In genomic region chr6:54200031-54200722, GRCm38 (mm10) we compare ENCODE assay signal across 18 mouse cellular contexts.
A peak's percentile ranks its signal among the peaks of the same experiment; 100 is the strongest.
DNase-seq lines count a peak whose midpoint lies in the region; ATAC-seq and TF ChIP-seq lines count a peak whose summit lies in the region.
"Had no signal": no experiment of that assay in that cellular context is flagged by ENCODE, and none has a peak within 500 bp of the region (broad histone marks: within the 10 kb centered on the region; RNA-seq: fewer than 3 reads in every experiment).

No protein-coding gene starts in this region.

- H3K36me3 ChIP-seq in heart, embryonic 13.5 days: no peaks in the 10 kb centered on the region
- H3K36me3 ChIP-seq in heart, embryonic 10.5 days: no peaks in the 10 kb centered on the region
- H3K36me3 ChIP-seq in kidney, postnatal 0 days (ENCODE audit: insufficient read depth, low read length): no peaks in the 10 kb centered on the region
- no peaks in the 10 kb centered on the region for H3K36me3 ChIP-seq in midbrain, embryonic 11.5 days (ENCODE audit: control insufficient read depth, insufficient read depth, low read length)
- no peaks in the 10 kb centered on the region for H3K36me3 ChIP-seq in midbrain, embryonic 15.5 days (replicated peaks)
- H3K36me3 ChIP-seq in lung, postnatal 0 days (ENCODE audit: insufficient read depth, low read length): no peaks in the 10 kb centered on the region
- H3K36me3 ChIP-seq: embryonic facial prominence, embryonic 12.5 days; forebrain, embryonic 15.5 days; hindbrain, embryonic 12.5 days had no signal

- H3K9me3 ChIP-seq in heart, embryonic 13.5 days: no peaks in the 10 kb centered on the region
- H3K9me3 ChIP-seq in heart, embryonic 10.5 days: no peaks in the 10 kb centered on the region
- H3K9me3 ChIP-seq in kidney, postnatal 0 days (replicated peaks; ENCODE audit: low read length): no peaks in the 10 kb centered on the region
- no peaks in the 10 kb centered on the region for H3K9me3 ChIP-seq in midbrain, embryonic 11.5 days (ENCODE audit: control insufficient read depth, low read length)
- no peaks in the 10 kb centered on the region for H3K9me3 ChIP-seq in midbrain, embryonic 15.5 days
- H3K9me3 ChIP-seq in lung, postnatal 0 days (ENCODE audit: low read length): no peaks in the 10 kb centered on the region
- H3K9me3 ChIP-seq: embryonic facial prominence, embryonic 12.5 days; forebrain, embryonic 15.5 days; hindbrain, embryonic 12.5 days had no signal

- H3K4me3 ChIP-seq in heart, embryonic 13.5 days: no peak overlapping the region
- no peak overlapping the region for H3K4me3 ChIP-seq in heart, embryonic 10.5 days
- H3K4me3 ChIP-seq in kidney, postnatal 0 days (replicated peaks; ENCODE audit: low read depth, low read length): no peak overlapping the region
- no peak overlapping the region for H3K4me3 ChIP-seq in midbrain, embryonic 11.5 days (ENCODE audit: low read depth, low read length)
- H3K4me3 ChIP-seq in midbrain, embryonic 15.5 days: no peak overlapping the region
- H3K4me3 ChIP-seq in lung, postnatal 0 days (ENCODE audit: low read depth, low read length): no peak overlapping the region
- H3K4me3 ChIP-seq: embryonic facial prominence, embryonic 12.5 days; forebrain, embryonic 15.5 days; hindbrain, embryonic 12.5 days had no signal

- H3K27ac ChIP-seq in heart, embryonic 13.5 days (replicated peaks): peak overlapping the region; percentile 36; the same call in 1 of the 2 replicates
- no peak overlapping the region for H3K27ac ChIP-seq in heart, embryonic 10.5 days
- H3K27ac ChIP-seq in kidney, postnatal 0 days: no peak overlapping the region
- H3K27ac ChIP-seq in midbrain, embryonic 11.5 days (ENCODE audit: low read depth, low read length): 0 out of 2 replicates have a peak overlapping the region, but pooled peaks have one; percentile 2
- H3K27ac ChIP-seq in midbrain, embryonic 15.5 days: no peak overlapping the region
- H3K27ac ChIP-seq in lung, postnatal 0 days (ENCODE audit: low read length): no peak overlapping the region
- H3K27ac ChIP-seq: embryonic facial prominence, embryonic 12.5 days; forebrain, embryonic 15.5 days; hindbrain, embryonic 12.5 days; hindbrain, postnatal 0 days had no signal

- 0 out of 2 replicates have a peak overlapping the region, but pooled peaks have one; percentile 7 for H3K4me2 ChIP-seq in heart, embryonic 13.5 days
- H3K4me2 ChIP-seq in kidney, postnatal 0 days (ENCODE audit: low read length): no peak overlapping the region
- H3K4me2 ChIP-seq in midbrain, embryonic 11.5 days: no peak overlapping the region
- no peak overlapping the region for H3K4me2 ChIP-seq in midbrain, embryonic 15.5 days
- H3K4me2 ChIP-seq in lung, postnatal 0 days (replicated peaks; ENCODE audit: low read depth, low read length): no peak overlapping the region
- H3K4me2 ChIP-seq: embryonic facial prominence, embryonic 12.5 days; forebrain, embryonic 15.5 days; hindbrain, embryonic 12.5 days had no signal

- ATAC-seq in heart, embryonic 13.5 days (ENCODE audit: extremely low read depth, insufficient number of reproducible peaks, low FRiP score, low TSS enrichment): no peak
- no peak for ATAC-seq in kidney, postnatal 0 days (replicated peaks; ENCODE audit: low FRiP score, low read depth)
- ATAC-seq in midbrain, embryonic 11.5 days (ENCODE audit: low FRiP score): no peak
- no peak for ATAC-seq in midbrain, embryonic 15.5 days (replicated peaks)
- ATAC-seq in lung, postnatal 0 days: no peak
- ATAC-seq: activated CD4-positive, CD25-positive, alpha-beta regulatory T cell, adult 4 months; forebrain, embryonic 15.5 days; hindbrain, postnatal 0 days had no signal

- peaks cover 41% of the 10 kb centered on the region for H3K4me1 ChIP-seq in heart, embryonic 13.5 days
- peaks cover 16% of the 10 kb centered on the region for H3K4me1 ChIP-seq in heart, embryonic 10.5 days
- no peaks in the 10 kb centered on the region for H3K4me1 ChIP-seq in kidney, postnatal 0 days (replicated peaks; ENCODE audit: insufficient read depth, low read length)
- peaks cover 16% of the 10 kb centered on the region for H3K4me1 ChIP-seq in midbrain, embryonic 11.5 days (ENCODE audit: control insufficient read depth, insufficient read depth, low read length)
- peaks cover 4% of the 10 kb centered on the region; the same call in 1 of the 2 replicates for H3K4me1 ChIP-seq in midbrain, embryonic 15.5 days
- no peaks in the 10 kb centered on the region for H3K4me1 ChIP-seq in lung, postnatal 0 days (ENCODE audit: insufficient read depth, low read depth, low read length)
- H3K4me1 ChIP-seq: embryonic facial prominence, embryonic 12.5 days; forebrain, embryonic 15.5 days had no signal

- 84% methylated on average over 11 of the region's 11 CpGs for WGBS in heart, embryonic 13.5 days
- WGBS in heart, embryonic 10.5 days: 81% methylated on average over 11 of the region's 11 CpGs
- 80% methylated on average over 11 of the region's 11 CpGs for WGBS in kidney, postnatal 0 days
- 35% methylated on average over 11 of the region's 11 CpGs for WGBS in midbrain, embryonic 11.5 days
- 28% methylated on average over 11 of the region's 11 CpGs for WGBS in midbrain, embryonic 15.5 days
- WGBS in lung, postnatal 0 days: 73% methylated on average over 11 of the region's 11 CpGs

- DNase-seq in heart, embryonic 10.5 days (ENCODE audit: low spot score): no peak
- peak; percentile 34 for DNase-seq in kidney, postnatal 0 days (ENCODE audit: low spot score)
- DNase-seq in kidney, postnatal 36 days: no peak
- DNase-seq in midbrain, embryonic 11.5 days (ENCODE audit: low spot score, missing footprints): peak; percentile 85
- DNase-seq in lung, postnatal 0 days (ENCODE audit: low spot score): no peak
- DNase-seq: adrenal gland, postnatal 14 days; cerebellum, adult 11-12 months; cerebellum, adult 9-10 months; cerebellum, postnatal 25 days; gastrocnemius, postnatal 36 days; heart, postnatal 36 days had no signal

- no peak overlapping the region for H3K9ac ChIP-seq in heart, embryonic 13.5 days
- H3K9ac ChIP-seq in kidney, postnatal 0 days (ENCODE audit: low read depth, low read length): no peak overlapping the region
- no peak overlapping the region for H3K9ac ChIP-seq in midbrain, embryonic 11.5 days (ENCODE audit: low read length)
- no peak overlapping the region for H3K9ac ChIP-seq in midbrain, embryonic 15.5 days
- no peak overlapping the region for H3K9ac ChIP-seq in lung, postnatal 0 days (replicated peaks; ENCODE audit: low read depth)
- H3K9ac ChIP-seq: embryonic facial prominence, embryonic 12.5 days; forebrain, embryonic 15.5 days; hindbrain, embryonic 12.5 days had no signal

- no peaks in the 10 kb centered on the region for H3K27me3 ChIP-seq in heart, embryonic 13.5 days (replicated peaks)
- 0 out of 2 replicates have a peak, but pooled peaks cover 3% of the 10 kb centered on the region for H3K27me3 ChIP-seq in heart, embryonic 10.5 days (ENCODE audit: insufficient read depth, poor library complexity, severe bottlenecking)
- H3K27me3 ChIP-seq in kidney, postnatal 0 days (ENCODE audit: insufficient read depth, low read length): no peaks in the 10 kb centered on the region
- H3K27me3 ChIP-seq in midbrain, embryonic 11.5 days (ENCODE audit: control insufficient read depth, insufficient read depth, low read length): peaks cover 3% of the 10 kb centered on the region; the same call in 1 of the 2 replicates
- H3K27me3 ChIP-seq in midbrain, embryonic 15.5 days (replicated peaks): no peaks in the 10 kb centered on the region; the same call in 1 of the 2 replicates
- no peaks in the 10 kb centered on the region for H3K27me3 ChIP-seq in lung, postnatal 0 days (replicated peaks; ENCODE audit: insufficient read depth, low read length)
- H3K27me3 ChIP-seq: embryonic facial prominence, embryonic 12.5 days; forebrain, embryonic 15.5 days; hindbrain, embryonic 12.5 days had no signal

- no peak for TF ChIP-seq CTCF in kidney, postnatal 0 days (IDR thresholded peaks at IDR 0.05; ENCODE audit: low read depth)
- no peak for TF ChIP-seq CTCF in lung, postnatal 0 days (IDR thresholded peaks at IDR 0.05)

- TF ChIP-seq EP300 in lung, postnatal 0 days (IDR thresholded peaks at IDR 0.05): no peak

Comparison
In these comparisons a context has a peak if more than half of its experiments do, and no peak if none do; other contexts are left out.
1. H3K27ac ChIP-seq: peak in heart, embryonic 13.5 days (single experiment) and midbrain, embryonic 11.5 days (single experiment); none in heart, embryonic 10.5 days (single experiment), kidney, postnatal 0 days (single experiment), midbrain, embryonic 15.5 days (single experiment) and lung, postnatal 0 days (single experiment).
2. DNase-seq: peak in kidney, postnatal 0 days (single experiment) and midbrain, embryonic 11.5 days (single experiment); none in heart, embryonic 10.5 days (single experiment), kidney, postnatal 36 days (0 of 2) and lung, postnatal 0 days (single experiment).